Mouse (Mus musculus) C2C12 (cell line): Measurements from ENCODE around the gene Lrrc41.
A peak's percentile ranks its signal among the peaks of the same experiment; 100 is the strongest.

Experiments used
- CEBPB ChIP-seq: IDR thresholded peaks from one replicate; pipeline ENCODE4 v1.6.1; 2011; ENCODE audit warnings: low read depth, mild to moderate bottlenecking, control low read depth, moderate library complexity
- CTCF ChIP-seq: IDR thresholded peaks from one replicate; pipeline ENCODE4 v1.5.1; 2011; ENCODE audit not compliant: control insufficient read depth, insufficient read depth, insufficient read length
- FOSL1 ChIP-seq: IDR thresholded peaks from one replicate; pipeline ENCODE4 v1.8.0; 2011; ENCODE audit warnings: mild to moderate bottlenecking, low read length; ENCODE audit not compliant: poor library complexity, insufficient read depth, severe bottlenecking
- MAX ChIP-seq: IDR thresholded peaks from one replicate; pipeline ENCODE4 v1.6.1; 2011; ENCODE audit warnings: mild to moderate bottlenecking, control low read depth
- MYOD1 ChIP-seq: IDR thresholded peaks from one replicate; pipeline ENCODE4 v1.6.1; 2011; ENCODE audit warnings: low read depth; ENCODE audit not compliant: control insufficient read depth, insufficient read length
- MYOG ChIP-seq: IDR thresholded peaks from one replicate; pipeline ENCODE4 v1.6.1; 2011; ENCODE audit not compliant: control insufficient read depth, insufficient read length; ENCODE audit errors: extremely low read depth
- USF1 ChIP-seq: IDR thresholded peaks from one replicate; pipeline ENCODE4 v1.6.1; 2011; ENCODE audit warnings: low read depth, mild to moderate bottlenecking, control low read depth, moderate library complexity

DNA sequence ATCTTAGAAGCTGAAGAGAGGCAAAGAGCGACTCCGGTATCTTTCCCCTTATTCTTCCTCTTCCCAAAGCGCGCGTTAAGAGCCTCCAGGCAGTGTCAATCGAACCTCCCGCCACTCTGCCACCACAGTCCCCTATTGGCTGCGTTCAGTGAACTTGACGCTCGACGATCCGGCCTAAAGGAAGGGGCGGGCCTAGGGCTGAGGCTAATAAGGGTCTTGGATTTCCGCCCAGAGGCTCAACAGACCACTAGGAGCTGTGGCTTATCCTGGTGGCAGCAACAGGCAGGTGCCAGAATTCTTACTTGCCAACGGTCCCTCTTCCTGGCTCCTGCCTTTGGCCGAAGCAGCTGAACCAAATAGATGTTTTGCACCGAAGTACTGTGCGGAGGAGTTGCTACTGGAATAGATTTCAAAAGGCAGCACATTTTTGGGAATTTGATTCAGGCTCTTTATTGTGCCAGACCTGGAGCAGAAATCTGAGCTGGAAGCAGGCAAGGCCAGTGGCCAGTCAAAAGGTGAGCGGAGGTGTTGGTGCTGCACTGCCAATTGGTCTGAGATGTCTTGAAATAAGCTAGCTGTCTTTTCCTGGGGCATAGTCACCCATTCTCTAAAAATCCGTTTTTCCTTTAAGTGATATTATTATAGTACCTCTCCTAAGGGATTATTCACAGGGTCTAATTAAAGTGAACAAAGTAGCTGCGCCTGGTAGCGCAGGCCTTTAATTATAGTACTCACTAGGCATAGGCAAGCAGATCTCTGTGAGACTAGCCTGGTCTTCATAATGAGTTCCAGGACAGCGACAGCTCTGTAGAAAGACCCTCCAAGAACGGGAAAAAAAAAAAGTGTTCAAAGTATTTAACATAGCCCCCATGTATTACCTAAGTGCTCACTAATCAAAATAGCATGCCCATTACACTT lies 48.8 kb downstream of the Lrrc41 start, which contains the start of the genes Rad54l and Pomgnt1:
- TF ChIP-seq CTCF (no peak), MAX (peak; percentile 75), MYOG (no peak), FOSL1 (no peak), CEBPB (no peak), USF1 (no peak), MYOD1 (no peak)
